Mouse (Mus musculus) c-Kit-positive CD71-positive TER-119-positive erythroid progenitor cells, embryonic 14.5 days (primary cell): ENCODE results near the gene Sp100.
A peak's percentile ranks its signal among the peaks of the same experiment; 100 is the strongest.
"Not testable (repeated sequence)": the region's sequence is repeated elsewhere in the genome, so short reads cannot be mapped to it uniquely, and the experiment has no call there.

Experiments
- DNase-seq: peaks from one replicate; pipeline ENCODE4 v3.0.0-alpha.2; 2013; ENCODE audit warnings: low spot score

The Sp100 gene

DNA sequence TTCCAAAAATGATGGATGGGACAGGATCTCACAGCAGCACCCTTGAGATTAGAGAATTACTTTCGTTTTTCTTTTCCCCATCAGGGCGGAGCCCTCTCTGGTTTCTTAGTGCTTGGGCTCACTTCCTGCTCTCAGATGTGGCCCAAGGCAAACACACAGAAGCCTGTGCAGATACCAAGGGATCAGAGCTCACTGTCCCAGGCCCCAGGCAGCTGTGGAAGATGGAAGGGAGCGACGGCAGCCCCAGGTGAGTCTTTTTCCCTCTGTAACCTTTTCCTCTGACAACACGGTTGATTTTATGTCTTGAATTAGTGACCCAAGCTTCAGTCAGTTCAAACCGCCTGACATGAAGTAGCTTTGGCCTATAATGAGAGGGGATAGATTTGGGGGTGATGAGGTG is at the start of gene Sp100:
Gene Sp100, plus strand, starts transcription at position 108 of the 400 bp plus-strand sequence.
- DNase-seq, result not testable (repeated sequence)

DNA sequence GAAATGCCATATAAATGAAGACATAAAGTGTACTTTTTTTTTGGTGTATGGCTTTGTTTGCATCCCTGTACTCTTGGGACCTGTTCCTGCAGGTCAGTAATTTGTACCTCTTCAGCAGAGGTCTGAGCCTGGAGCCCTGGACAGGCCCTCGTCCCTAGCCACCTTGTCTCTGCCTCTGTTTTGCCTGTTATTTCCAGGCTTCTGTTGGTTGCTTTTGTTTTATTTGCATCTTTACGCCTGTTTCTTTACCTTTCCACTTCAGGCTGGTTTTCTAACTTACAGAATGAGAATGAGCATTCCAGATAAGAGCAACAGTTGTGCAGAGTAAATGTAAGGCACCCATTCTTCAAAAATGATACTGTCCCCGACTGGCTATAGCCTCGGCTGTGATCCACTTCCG is 49.7 kb upstream of the Sp100 start, which contains the start of gene Sp140:
Gene Sp140, plus strand, starts transcription at position 301 of the 400 bp plus-strand sequence.
- DNase-seq, result not testable (repeated sequence)

- DNase-seq, result not testable (repeated sequence)
Observed at GRCm38 (mm10) chr1:85600794-85601193, 49.0 kb upstream of the Sp100 start.

GRCm38 (mm10) chr1:85604341-85604740 is 45.4 kb upstream of the Sp100 start:
- not testable (repeated sequence) for DNase-seq

GRCm38 (mm10) chr1:85608361-85608760 is 41.4 kb upstream of the Sp100 start:
- not testable (repeated sequence) for DNase-seq

DNA sequence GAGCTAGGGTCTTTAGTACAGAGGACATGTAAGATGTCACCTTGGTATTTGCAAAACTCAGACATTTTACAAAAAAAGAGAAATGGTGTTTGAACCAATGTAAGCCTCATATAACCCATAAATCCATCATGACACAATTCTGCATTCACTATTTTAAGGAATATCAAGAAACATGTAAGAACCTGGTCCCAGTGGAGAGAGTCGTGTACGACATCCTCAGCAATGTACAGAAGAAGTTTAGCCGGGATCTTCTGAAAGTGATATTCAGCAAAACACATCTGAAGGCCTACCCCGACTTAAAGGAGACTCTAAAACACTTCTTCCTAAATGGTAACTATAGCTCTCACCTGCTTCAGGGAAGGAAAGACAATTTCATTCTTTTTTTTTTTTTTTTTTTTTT is 39.2 kb upstream of the Sp100 start:
- not testable (repeated sequence) for DNase-seq

GRCm38 (mm10) chr1:85615096-85615495 is 34.7 kb upstream of the Sp100 start:
- not testable (repeated sequence) for DNase-seq

GRCm38 (mm10) chr1:85615819-85616218 is 34.0 kb upstream of the Sp100 start:
- not testable (repeated sequence) for DNase-seq

DNA sequence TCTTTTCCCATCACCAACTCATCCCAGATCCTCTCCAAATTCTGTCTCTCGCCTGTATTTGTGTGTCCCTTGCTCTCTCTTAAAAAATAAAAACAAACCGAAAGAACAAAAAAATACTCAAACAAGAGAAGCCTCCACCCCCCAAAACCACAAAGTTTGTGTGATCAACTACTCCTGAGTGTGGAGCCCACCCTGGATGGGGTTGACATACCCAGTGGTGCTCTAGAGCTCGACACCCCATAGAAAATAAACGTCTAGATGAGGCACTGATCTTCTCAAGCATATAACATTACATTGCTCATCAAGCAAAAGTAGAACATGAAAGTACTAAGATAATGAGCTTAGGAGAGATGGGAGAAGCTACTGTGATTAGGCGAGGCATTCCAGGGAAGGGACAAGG is 32.6 kb upstream of the Sp100 start:
- not testable (repeated sequence) for DNase-seq

- DNase-seq, result not testable (repeated sequence)
Observed at GRCm38 (mm10) chr1:85618689-85619088, 31.1 kb upstream of the Sp100 start.

GRCm38 (mm10) chr1:85636936-85637335 is 12.9 kb upstream of the Sp100 start:
- DNase-seq, result not testable (repeated sequence)

- not testable (repeated sequence) for DNase-seq
Observed at GRCm38 (mm10) chr1:85638144-85638543, 11.6 kb upstream of the Sp100 start.

DNA sequence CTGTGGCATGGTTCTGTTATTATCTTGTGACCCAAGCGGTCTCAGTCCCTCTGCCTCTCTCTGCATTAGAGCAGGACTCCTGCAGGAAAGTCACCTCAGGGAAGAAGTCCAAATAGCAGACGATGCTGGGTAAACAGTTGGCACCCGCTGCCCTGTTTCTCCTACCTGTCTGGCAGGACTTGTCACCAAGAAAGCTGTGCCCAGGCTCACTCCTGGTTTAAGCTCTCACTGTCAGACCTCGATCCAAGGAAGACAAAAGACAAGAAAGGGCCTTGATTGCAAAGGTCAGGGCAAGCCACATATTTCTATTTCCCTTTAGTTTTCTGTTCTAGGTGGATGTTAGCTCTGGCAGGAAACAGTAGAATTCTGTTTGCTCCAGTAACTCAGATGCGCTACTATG is 736 bp downstream of the Sp100 start:
- not testable (repeated sequence) for DNase-seq

DNA sequence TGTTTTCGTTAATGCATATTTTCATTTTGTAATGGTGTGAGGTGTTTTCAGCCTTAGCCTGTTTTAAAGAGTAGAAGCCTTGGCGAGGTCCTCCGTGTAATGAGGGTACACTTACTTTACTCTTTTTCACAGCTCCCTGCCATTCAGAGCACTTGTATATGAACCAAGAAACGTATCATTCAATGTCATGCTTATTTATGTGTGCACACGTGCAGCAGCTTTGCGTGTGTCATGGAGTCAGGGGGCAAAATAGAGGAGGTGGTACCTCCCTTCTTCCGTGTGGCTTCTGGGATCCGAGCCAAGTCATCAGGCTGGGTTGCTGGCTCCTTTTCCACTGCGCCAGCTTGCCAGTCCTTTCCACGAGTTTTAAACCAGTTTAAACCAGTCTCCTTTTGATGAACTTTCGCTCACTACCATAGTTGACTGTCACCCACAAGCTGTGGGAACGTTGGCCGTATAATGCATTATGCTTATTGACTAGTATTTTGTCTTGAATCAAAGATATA is 2.0 kb downstream of the Sp100 start:
- DNase-seq, result not testable (repeated sequence)

GRCm38 (mm10) chr1:85657211-85657610 is 7.4 kb downstream of the Sp100 start:
- DNase-seq, result not testable (repeated sequence)

- no peak for DNase-seq
Observed at GRCm38 (mm10) chr1:85664266-85664665, 14.5 kb downstream of the Sp100 start.

GRCm38 (mm10) chr1:85680226-85680625 is 30.4 kb downstream of the Sp100 start:
- no peak for DNase-seq

- no peak for DNase-seq
Observed at GRCm38 (mm10) chr1:85686666-85687065, 36.9 kb downstream of the Sp100 start.

- no peak for DNase-seq
Observed at GRCm38 (mm10) chr1:85687346-85687745, 37.6 kb downstream of the Sp100 start.

- no peak for DNase-seq
Observed at GRCm38 (mm10) chr1:85690544-85690943, 40.8 kb downstream of the Sp100 start.

- no peak for DNase-seq
Observed at GRCm38 (mm10) chr1:85692281-85692680, 42.5 kb downstream of the Sp100 start.

GRCm38 (mm10) chr1:85693280-85693679 is 43.5 kb downstream of the Sp100 start:
- DNase-seq, result peak; percentile 18

DNA sequence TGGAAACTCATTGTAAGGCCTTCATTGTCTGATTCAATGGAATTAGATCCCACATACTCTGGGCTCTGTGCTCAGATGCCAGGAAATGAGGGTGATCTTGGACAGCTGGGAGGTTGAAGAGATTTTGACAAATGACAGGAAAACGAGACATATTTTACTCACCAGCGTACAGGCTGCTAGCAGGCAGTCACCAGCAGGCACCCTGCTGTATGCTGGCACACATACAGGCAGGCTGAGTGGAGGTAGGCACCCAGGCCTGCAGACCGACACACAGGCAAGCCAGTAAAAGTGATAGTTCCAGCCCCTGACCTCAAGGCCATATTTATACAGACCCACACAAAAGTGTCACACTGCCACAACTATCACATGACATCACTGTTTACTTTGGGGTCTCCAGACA is 45.9 kb downstream of the Sp100 start:
- DNase-seq, result no peak
